Mouse (Mus musculus): ENCODE results near the gene Fkbp4. TPM values are rescaled to one million over a fixed set of nuclear protein-coding genes. Genes with fewer than 3 reads are reported as not detected.

Gene Fkbp4
- total RNA-seq (2014; fragmentation: Nextera tagmentation) (127 and 144 TPM in 2 replicates), total RNA-seq (2017) (240 and 265 TPM in 2 replicates), polyA plus RNA-seq (2012) (341 and 369 TPM in 2 replicates)

DNA sequence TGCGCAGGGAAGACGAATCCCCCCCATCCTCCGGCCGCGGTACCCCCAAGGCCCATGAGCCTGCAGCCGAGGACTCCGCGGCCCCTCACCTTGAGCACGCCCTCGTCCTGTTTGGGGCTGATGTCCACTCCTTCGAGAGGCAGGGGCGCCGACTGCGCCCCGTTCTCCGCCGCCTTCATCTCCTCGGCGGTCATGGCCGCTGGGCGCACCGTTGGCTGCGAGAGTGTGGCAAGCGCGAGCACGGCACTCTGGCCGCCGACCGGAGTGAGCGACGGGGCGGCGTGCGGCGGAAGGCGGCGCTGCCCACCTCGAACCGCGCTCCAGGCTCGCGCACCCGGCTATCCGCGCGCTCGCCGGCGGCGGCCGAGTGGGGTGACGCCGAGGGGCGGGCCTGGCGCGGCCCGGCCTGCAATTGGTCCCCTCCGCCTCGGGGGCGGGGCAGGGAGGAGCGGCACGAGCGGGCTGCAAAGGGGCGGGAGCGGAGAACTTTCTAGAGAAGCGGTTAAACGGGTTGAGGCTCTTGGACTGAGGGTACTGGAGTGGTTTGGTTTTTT, at the start of gene Fkbp4:
Fkbp4 (minus strand) TSS at position 361 of the 554 bp plus-strand sequence.
- no peak for TF ChIP-seq TAL1 (conservative IDR thresholded peaks at IDR 0.05; ENCODE audit: low read depth, low read length)
- no peak for TF ChIP-seq CTCF (IDR thresholded peaks at IDR 0.05; ENCODE audit: low read depth, low read length)
- TF ChIP-seq GATA1 (IDR thresholded peaks at IDR 0.05; ENCODE audit: borderline replicate concordance, low read length): no peak
- TF ChIP-seq GATA2 (IDR thresholded peaks at IDR 0.05; ENCODE audit: borderline replicate concordance, low read depth, low read length): no peak
- no peak for TF ChIP-seq POLR2AphosphoS5 (IDR thresholded peaks at IDR 0.05; ENCODE audit: insufficient replicate concordance, low read depth, low read length)
- Histone ChIP-seq H3K27me3 (ENCODE audit: insufficient read depth, low read length) (no peaks in the 10 kb centered on the region), H3K36me3 (replicated peaks) (peaks cover 39% of the 10 kb centered on the region), H3K9me3 (replicated peaks) (no peaks in the 10 kb centered on the region), H3K4me3 (ENCODE audit: low read depth, low read length) (peak within 1 kb of the TSS; percentile 97), H3K4me1 (ENCODE audit: insufficient read depth, low read depth, low read length) (peaks cover 42% of the 10 kb centered on the region)
- peak; percentile 73 for ATAC-seq (ENCODE audit: extremely low read depth, insufficient number of reproducible peaks, low FRiP score, poor library complexity, severe bottlenecking)
- peak; percentile 94 for DNase-seq (ENCODE audit: low spot score)

DNA sequence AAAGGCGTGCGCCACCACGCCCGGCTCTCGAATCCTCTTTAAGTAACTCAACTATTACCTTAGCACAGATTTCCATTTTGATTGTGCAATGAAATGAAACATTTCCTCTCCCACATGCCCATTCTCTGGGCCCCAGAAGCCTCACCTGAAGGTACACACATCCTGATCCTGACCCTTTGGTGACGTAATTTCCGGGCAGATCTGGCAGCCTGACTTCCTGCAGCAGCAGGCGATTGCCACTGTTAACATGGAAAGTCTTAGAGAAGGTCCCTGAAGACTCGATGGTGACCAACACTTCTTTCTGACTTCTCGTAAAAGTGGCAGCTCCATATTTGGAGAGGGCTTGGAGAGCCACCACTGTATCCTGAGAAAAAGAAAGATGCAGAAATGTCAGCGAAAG, 49.3 kb upstream of the Fkbp4 start:
- ATAC-seq (ENCODE audit: extremely low read depth, insufficient number of reproducible peaks, low FRiP score, poor library complexity, severe bottlenecking): no peak
- Histone ChIP-seq H3K9me3 (replicated peaks) (peaks cover 18% of the 10 kb centered on the region), H3K27me3 (ENCODE audit: insufficient read depth, low read length) (no peaks in the 10 kb centered on the region), H3K4me1 (ENCODE audit: insufficient read depth, low read depth, low read length) (no peaks in the 10 kb centered on the region), H3K36me3 (replicated peaks) (no peaks in the 10 kb centered on the region), H3K4me3 (ENCODE audit: low read depth, low read length) (no peak overlapping the region)
- TF ChIP-seq CTCF (IDR thresholded peaks at IDR 0.05; ENCODE audit: low read depth, low read length) (no peak), POLR2AphosphoS5 (IDR thresholded peaks at IDR 0.05; ENCODE audit: insufficient replicate concordance, low read depth, low read length) (no peak), TAL1 (conservative IDR thresholded peaks at IDR 0.05; ENCODE audit: low read depth, low read length) (no peak), GATA2 (IDR thresholded peaks at IDR 0.05; ENCODE audit: borderline replicate concordance, low read depth, low read length) (no peak)
- no peak for DNase-seq (ENCODE audit: low spot score)

DNA sequence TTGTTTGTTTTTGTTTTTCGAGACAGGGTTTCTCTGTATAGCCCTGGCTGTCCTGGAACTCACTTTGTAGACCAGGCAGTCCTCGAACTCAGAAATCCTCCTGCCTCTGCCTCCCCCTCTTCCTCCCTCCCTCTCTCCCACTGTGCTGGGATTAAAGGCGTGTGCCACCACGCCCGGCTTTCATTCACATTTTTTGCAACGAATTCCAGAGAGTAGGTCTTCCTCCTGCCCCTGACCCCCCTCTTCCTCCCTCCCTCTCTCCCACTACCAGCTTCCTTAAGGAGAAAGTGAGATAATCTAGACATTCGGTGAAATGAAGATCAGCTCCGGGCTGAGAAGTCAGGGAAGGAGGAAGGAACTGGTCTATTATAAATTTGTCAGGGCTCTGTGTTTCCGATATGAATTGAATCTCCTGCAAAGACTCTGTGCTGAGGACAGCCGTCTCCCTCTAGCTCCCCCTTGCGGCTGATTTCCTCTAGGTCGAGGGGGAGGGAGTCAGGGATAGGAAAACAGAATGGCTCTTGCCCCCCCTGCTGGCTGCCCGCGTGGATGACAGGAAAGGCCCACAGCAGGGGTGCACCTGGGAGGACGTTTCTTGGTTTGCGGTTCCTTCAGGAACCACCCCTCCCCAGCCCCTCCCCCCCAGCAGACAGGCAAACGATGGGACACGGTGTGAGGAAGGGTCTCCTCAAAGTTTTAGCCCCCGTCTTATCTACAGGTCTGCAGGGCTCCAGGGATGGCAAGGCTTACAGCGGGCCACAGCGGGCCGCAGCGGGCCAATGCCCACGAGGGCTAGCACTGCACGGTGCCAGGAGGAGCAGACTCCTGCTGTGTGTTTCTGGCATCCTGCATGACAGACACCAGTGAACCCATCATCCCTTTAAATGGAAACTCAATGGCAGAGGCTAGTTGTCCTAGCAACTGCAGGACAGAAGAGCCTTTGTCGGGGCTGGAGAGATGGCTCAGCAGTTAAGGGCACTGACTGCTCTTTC, 41.3 kb upstream of the Fkbp4 start:
- H3K36me3 ChIP-seq (replicated peaks): no peaks in the 10 kb centered on the region
- TF ChIP-seq CTCF (IDR thresholded peaks at IDR 0.05; ENCODE audit: low read depth, low read length): peak; percentile 76
- TF ChIP-seq TAL1 (conservative IDR thresholded peaks at IDR 0.05; ENCODE audit: low read depth, low read length): no peak
- H3K4me1 ChIP-seq (ENCODE audit: insufficient read depth, low read depth, low read length): no peaks in the 10 kb centered on the region
- H3K9me3 ChIP-seq (replicated peaks): peaks cover 10% of the 10 kb centered on the region
- DNase-seq (ENCODE audit: low spot score) (peak; percentile 73), ATAC-seq (ENCODE audit: extremely low read depth, insufficient number of reproducible peaks, low FRiP score, poor library complexity, severe bottlenecking) (peak; percentile 95)
- no peaks in the 10 kb centered on the region for H3K27me3 ChIP-seq (ENCODE audit: insufficient read depth, low read length)
- no peak overlapping the region for H3K4me3 ChIP-seq (ENCODE audit: low read depth, low read length)

GRCm38 (mm10) chr6:128477495-128477894, 39.0 kb upstream of the Fkbp4 start:
- DNase-seq (ENCODE audit: low spot score) (no peak), ATAC-seq (ENCODE audit: extremely low read depth, insufficient number of reproducible peaks, low FRiP score, poor library complexity, severe bottlenecking) (no peak)
- TF ChIP-seq GATA1 (IDR thresholded peaks at IDR 0.05; ENCODE audit: borderline replicate concordance, low read length): no peak
- TF ChIP-seq GATA2 (IDR thresholded peaks at IDR 0.05; ENCODE audit: borderline replicate concordance, low read depth, low read length): no peak
- no peak for TF ChIP-seq TAL1 (conservative IDR thresholded peaks at IDR 0.05; ENCODE audit: low read depth, low read length)
- no peak for TF ChIP-seq CTCF (IDR thresholded peaks at IDR 0.05; ENCODE audit: low read depth, low read length)
- no peak for TF ChIP-seq POLR2AphosphoS5 (IDR thresholded peaks at IDR 0.05; ENCODE audit: insufficient replicate concordance, low read depth, low read length)
- no peaks in the 10 kb centered on the region for H3K4me1 ChIP-seq (ENCODE audit: insufficient read depth, low read depth, low read length)
- no peaks in the 10 kb centered on the region for H3K27me3 ChIP-seq (ENCODE audit: insufficient read depth, low read length)
- peaks cover 22% of the 10 kb centered on the region for H3K9me3 ChIP-seq (replicated peaks)
- H3K4me3 ChIP-seq (ENCODE audit: low read depth, low read length): no peak overlapping the region
- H3K36me3 ChIP-seq (replicated peaks): no peaks in the 10 kb centered on the region

GRCm38 (mm10) chr6:128474112-128474511, 35.6 kb upstream of the Fkbp4 start:
- H3K4me3 ChIP-seq (ENCODE audit: low read depth, low read length): no peak overlapping the region
- H3K4me1 ChIP-seq (ENCODE audit: insufficient read depth, low read depth, low read length): no peaks in the 10 kb centered on the region
- TF ChIP-seq POLR2AphosphoS5 (IDR thresholded peaks at IDR 0.05; ENCODE audit: insufficient replicate concordance, low read depth, low read length) (no peak), CTCF (IDR thresholded peaks at IDR 0.05; ENCODE audit: low read depth, low read length) (no peak), TAL1 (conservative IDR thresholded peaks at IDR 0.05; ENCODE audit: low read depth, low read length) (no peak), GATA1 (IDR thresholded peaks at IDR 0.05; ENCODE audit: borderline replicate concordance, low read length) (no peak), GATA2 (IDR thresholded peaks at IDR 0.05; ENCODE audit: borderline replicate concordance, low read depth, low read length) (no peak)
- ATAC-seq (ENCODE audit: extremely low read depth, insufficient number of reproducible peaks, low FRiP score, poor library complexity, severe bottlenecking) (no peak), DNase-seq (ENCODE audit: low spot score) (no peak)
- no peaks in the 10 kb centered on the region for H3K27me3 ChIP-seq (ENCODE audit: insufficient read depth, low read length)
- H3K9me3 ChIP-seq (replicated peaks): peaks cover 28% of the 10 kb centered on the region
- no peaks in the 10 kb centered on the region for H3K36me3 ChIP-seq (replicated peaks)

DNA sequence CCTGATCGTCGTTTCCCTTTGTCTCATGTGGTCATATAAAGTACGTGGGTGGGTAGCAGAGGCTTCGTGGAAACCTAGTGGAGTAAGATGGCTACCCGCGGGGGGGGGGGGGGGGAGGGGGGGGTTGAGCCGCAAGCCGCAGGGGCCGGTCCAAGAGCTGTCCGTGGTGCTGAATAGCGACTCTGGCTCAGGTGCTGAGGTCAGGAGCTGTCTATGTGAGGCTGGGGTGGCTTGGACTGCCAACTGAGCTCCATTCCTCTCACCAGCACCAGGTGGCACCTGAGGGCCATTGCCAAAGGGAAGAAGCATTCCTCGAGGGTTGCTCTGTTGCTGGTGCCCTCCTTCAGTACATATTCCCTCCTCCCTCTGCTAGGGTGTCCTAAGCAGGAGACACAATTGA, 31.0 kb upstream of the Fkbp4 start:
- ATAC-seq (ENCODE audit: extremely low read depth, insufficient number of reproducible peaks, low FRiP score, poor library complexity, severe bottlenecking) (no peak), DNase-seq (ENCODE audit: low spot score) (no peak)
- H3K9me3 ChIP-seq (replicated peaks): peaks cover 17% of the 10 kb centered on the region
- no peak for TF ChIP-seq CTCF (IDR thresholded peaks at IDR 0.05; ENCODE audit: low read depth, low read length)
- H3K4me1 ChIP-seq (ENCODE audit: insufficient read depth, low read depth, low read length): no peaks in the 10 kb centered on the region
- no peak overlapping the region for H3K4me3 ChIP-seq (ENCODE audit: low read depth, low read length)
- no peaks in the 10 kb centered on the region for H3K36me3 ChIP-seq (replicated peaks)
- no peaks in the 10 kb centered on the region for H3K27me3 ChIP-seq (ENCODE audit: insufficient read depth, low read length)

Data from G1E (cell line).